Mouse (Mus musculus): ENCODE results near the gene Dyrk1a. TPM values are rescaled to one million over a fixed set of nuclear protein-coding genes. Genes with fewer than 3 reads are reported as not detected.

Dyrk1a gene
- polyA plus RNA-seq, 1 experiment, result 32.4 TPM

DNA sequence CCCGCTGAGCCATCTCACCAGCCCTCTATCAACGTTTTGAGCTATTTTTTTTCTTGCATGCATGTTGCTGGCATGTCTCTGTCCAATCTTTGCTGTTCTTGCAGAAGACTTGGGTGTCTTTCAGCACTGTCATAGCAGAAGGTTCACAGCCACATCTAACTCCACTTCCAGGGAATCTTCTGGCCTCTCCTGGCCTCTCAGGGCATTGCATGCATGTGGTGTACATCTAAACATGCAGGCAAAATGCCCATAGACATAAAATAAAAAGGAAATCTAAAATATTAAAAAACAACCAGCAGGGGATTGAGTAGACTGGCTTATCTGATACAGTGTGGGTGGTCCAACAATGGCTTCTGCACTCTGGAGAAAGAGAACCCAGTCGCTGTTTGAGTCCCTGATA, 165.7 kb downstream of the Dyrk1a start:
- Histone ChIP-seq H3K4me3 (replicated peaks; ENCODE audit: extremely low read depth, low read depth, low read length) (no peak overlapping the region), H3K4me1 (ENCODE audit: control insufficient read depth, insufficient read depth, low read length) (no peaks in the 10 kb centered on the region)
- no peak for DNase-seq
- TF ChIP-seq CTCF (IDR thresholded peaks at IDR 0.05; ENCODE audit: insufficient read depth, low read length) (no peak), POLR2A (IDR thresholded peaks at IDR 0.05; ENCODE audit: borderline replicate concordance, extremely low read depth, low read depth, low read length) (no peak)
- WGBS, result 64% methylated on average over 3 of the region's 3 CpGs

DNA sequence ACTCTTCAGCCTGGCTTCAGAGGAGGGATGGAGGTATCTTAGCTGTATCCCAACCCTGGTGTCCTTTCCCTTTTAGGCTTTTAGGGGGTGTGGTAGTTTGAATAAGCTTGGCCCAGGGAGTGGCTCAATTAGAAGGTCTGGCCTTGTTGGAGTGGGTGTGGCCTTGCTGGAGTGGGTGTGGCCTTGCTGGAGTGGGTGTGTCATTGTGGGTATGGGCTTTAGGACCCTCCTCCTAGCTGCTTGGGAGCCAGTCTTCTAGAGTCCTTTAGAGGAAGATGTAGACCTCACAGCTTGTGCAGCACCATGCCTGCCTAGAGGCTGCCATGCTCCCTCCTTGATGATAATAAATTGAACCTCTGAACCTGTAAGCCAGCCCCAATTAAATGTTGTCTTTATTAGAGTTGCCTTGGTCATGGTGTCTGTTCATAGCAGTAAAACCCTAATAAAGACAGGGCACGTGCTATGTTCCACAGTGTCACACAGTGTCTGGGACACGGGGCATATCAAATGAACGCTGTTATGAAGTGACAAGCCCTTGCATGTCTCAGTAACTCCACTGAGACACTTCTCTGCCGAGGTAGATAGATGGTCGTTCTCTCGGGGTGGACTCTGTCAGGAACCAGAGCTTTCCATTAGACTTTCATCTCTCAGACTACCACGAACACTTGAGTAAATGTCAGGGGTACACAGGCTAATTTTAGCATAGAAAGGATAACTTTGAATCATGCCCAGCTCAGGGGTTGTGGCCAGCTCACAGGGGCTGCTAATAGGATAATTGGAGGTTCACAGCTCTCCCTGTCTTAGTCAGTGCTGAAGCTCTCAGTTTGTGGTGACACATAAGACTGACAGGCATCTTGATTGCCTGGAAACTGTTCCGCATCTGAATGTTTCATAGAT, 166.9 kb downstream of the Dyrk1a start:
- WGBS, result 78% methylated on average over 8 of the region's 8 CpGs
- TF ChIP-seq POLR2A (IDR thresholded peaks at IDR 0.05; ENCODE audit: borderline replicate concordance, extremely low read depth, low read depth, low read length), result no peak
- TF ChIP-seq CTCF (IDR thresholded peaks at IDR 0.05; ENCODE audit: insufficient read depth, low read length), result no peak
- Histone ChIP-seq H3K4me3 (replicated peaks; ENCODE audit: extremely low read depth, low read depth, low read length) (no peak overlapping the region), H3K4me1 (ENCODE audit: control insufficient read depth, insufficient read depth, low read length) (no peaks in the 10 kb centered on the region)
- no peak for DNase-seq

DNA sequence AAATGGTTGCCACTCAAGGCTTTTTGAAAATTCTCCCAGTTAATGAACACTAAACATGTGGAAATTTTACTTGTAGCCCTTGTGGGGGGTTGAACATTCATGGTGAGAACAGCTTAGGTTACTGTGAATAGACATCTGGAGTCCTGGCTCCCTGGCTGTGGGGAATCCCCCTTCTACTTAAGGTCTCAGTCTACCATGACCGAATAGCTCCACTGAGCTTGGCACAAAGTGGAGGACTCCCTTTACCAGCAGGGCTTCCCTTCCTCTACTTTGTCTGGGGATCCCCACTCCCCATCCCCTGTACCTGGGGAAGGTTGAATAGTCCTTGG, 167.5 kb downstream of the Dyrk1a start:
- WGBS, result 82% methylated on average over 1 of the region's 1 CpGs
- H3K4me3 ChIP-seq (replicated peaks; ENCODE audit: extremely low read depth, low read depth, low read length), result no peak overlapping the region
- no peak for DNase-seq
- TF ChIP-seq POLR2A (IDR thresholded peaks at IDR 0.05; ENCODE audit: borderline replicate concordance, extremely low read depth, low read depth, low read length), result no peak
- TF ChIP-seq CTCF (IDR thresholded peaks at IDR 0.05; ENCODE audit: insufficient read depth, low read length), result no peak
- no peaks in the 10 kb centered on the region for H3K4me1 ChIP-seq (ENCODE audit: control insufficient read depth, insufficient read depth, low read length)

DNA sequence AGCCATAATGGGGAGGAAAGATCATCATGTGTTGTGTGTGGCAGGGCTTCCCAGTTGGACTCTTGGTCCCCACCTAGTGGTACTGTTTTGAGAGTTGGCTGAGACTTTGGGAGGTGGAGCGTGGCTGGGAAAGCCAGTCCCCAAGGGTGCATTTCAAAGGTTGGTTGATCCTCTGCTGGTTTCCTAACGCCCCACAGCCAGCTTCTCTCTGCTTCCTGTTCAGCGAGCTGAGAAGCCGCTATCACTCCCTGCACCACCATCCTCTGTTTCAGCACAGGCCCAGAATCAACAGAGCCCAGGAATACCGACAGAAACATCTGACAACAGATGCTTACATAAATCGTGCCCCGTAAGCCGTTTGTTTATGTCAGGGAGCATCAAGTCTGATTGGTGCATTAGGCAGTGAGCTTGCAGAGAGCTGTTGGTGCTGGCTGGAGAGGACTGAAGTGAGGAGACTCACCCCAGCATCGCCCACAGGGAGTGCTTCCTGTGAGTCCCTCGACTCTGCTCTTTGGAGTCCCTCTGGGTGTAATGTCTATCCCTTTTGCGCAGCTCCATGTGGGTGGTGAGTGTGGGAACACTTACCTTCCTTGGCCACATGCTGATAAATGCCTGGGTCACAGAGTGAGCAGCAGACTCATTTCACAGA, 174.2 kb downstream of the Dyrk1a start:
- 7% methylated on average over 11 of the region's 11 CpGs for WGBS
- TF ChIP-seq CTCF (IDR thresholded peaks at IDR 0.05; ENCODE audit: insufficient read depth, low read length) (peak; percentile 52; the same call in 1 of the 2 replicates), POLR2A (IDR thresholded peaks at IDR 0.05; ENCODE audit: borderline replicate concordance, extremely low read depth, low read depth, low read length) (no peak)
- DNase-seq, result no peak
- H3K4me3 ChIP-seq (replicated peaks; ENCODE audit: extremely low read depth, low read depth, low read length), result peak overlapping the region; percentile 15
- H3K4me1 ChIP-seq (ENCODE audit: control insufficient read depth, insufficient read depth, low read length), result no peaks in the 10 kb centered on the region

DNA sequence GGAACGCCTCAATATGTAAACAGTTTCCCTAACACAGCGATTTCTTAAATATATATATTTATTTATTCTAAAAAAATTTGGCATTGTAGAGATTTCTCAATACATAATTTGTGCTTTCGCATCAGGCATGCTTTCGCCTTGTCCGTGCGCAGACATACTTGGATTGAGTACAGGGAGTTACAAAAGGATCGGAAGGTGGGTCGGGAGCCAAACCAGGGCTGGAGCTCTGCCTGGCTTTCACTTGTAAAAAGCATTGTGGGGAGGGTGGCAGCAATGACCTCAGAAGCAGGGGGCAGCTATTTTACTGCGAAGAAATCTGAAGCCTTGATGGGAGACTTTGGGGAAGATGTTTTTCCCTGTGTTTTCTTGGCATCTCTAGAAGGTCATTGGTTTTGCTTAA, 175.2 kb downstream of the Dyrk1a start:
- no peak for DNase-seq
- TF ChIP-seq POLR2A (IDR thresholded peaks at IDR 0.05; ENCODE audit: borderline replicate concordance, extremely low read depth, low read depth, low read length), result no peak
- 62% methylated on average over 9 of the region's 9 CpGs for WGBS
- no peak overlapping the region for H3K4me3 ChIP-seq (replicated peaks; ENCODE audit: extremely low read depth, low read depth, low read length)
- no peaks in the 10 kb centered on the region for H3K4me1 ChIP-seq (ENCODE audit: control insufficient read depth, insufficient read depth, low read length)

Other genes starting within 250 kb of the Dyrk1a start
- 34.6 and 38.6 TPM in 2 replicates for gene Ripply3, start 241.6 kb upstream of the Dyrk1a start, polyA plus RNA-seq (2012; rRNA removed)
- gene Ttc3, start 199.4 kb upstream of the Dyrk1a start, polyA plus RNA-seq (2012; rRNA removed), result 25.9 and 26.5 TPM in 2 replicates
- gene Pigp, start 198.2 kb upstream of the Dyrk1a start, polyA plus RNA-seq (2012; rRNA removed), result 20.6 and 23.8 TPM in 2 replicates
- gene Vps26c, start 43.2 kb upstream of the Dyrk1a start, polyA plus RNA-seq (2012; rRNA removed), result 25.8 and 40.7 TPM in 2 replicates

Data from lung, adult 2 months (tissue).